Mouse (Mus musculus): ENCODE measurements at regions not wholly inside any gene's neighbourhood (a gene's known extent, or its start where the extent isn't known, plus 50 kb on each side); places are given as distances from the start of the nearest gene placed in this dataset.

- WGBS = 26% methylated on average over 3 of the region's 3 CpGs
- ATAC-seq (ENCODE audit: low FRiP score) = peak; percentile 67
- H3K27ac ChIP-seq = no peak overlapping the region
- no peak overlapping the region for H3K9ac ChIP-seq
- no peaks in the 10 kb centered on the region for H3K27me3 ChIP-seq
- H3K4me3 ChIP-seq = no peak overlapping the region
- H3K36me3 ChIP-seq = no peaks in the 10 kb centered on the region
- H3K4me2 ChIP-seq (replicated peaks) = no peak overlapping the region
- H3K9me3 ChIP-seq (replicated peaks) = no peaks in the 10 kb centered on the region
- no peaks in the 10 kb centered on the region for H3K4me1 ChIP-seq
These were observed 87.8 kb upstream of the Rorb start for GRCm38 (mm10) chr19:19198780-19199179.

DNA sequence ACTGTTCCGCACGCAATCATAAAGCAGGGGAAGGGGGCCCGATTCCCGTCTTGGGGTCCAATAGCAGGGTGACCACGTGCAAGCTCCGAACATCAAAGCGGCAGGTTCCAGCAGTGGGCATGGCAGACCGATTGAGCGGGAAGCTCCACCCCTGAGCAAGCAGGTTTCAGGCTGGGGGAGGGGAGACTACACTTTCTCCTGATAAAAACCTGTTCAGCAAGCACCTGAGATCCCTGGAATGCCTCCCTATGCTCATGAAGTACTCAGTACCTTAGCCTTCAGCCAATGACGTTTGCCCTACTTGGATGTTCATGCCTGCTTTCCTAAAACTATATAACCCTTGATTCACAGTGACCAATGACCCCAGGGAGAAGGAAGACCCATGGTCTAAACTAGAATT, 83.7 kb upstream of the Rorb start:
- H3K36me3 ChIP-seq = no peaks in the 10 kb centered on the region
- 46% methylated on average over 10 of the region's 10 CpGs for WGBS
- no peak overlapping the region for H3K9ac ChIP-seq
- no peak overlapping the region for H3K4me3 ChIP-seq
- no peaks in the 10 kb centered on the region for H3K4me1 ChIP-seq
- no peaks in the 10 kb centered on the region for H3K27me3 ChIP-seq
- no peak overlapping the region for H3K27ac ChIP-seq
- no peaks in the 10 kb centered on the region for H3K9me3 ChIP-seq (replicated peaks)
- H3K4me2 ChIP-seq (replicated peaks) = no peak overlapping the region
- no peak for ATAC-seq (ENCODE audit: low FRiP score)

DNA sequence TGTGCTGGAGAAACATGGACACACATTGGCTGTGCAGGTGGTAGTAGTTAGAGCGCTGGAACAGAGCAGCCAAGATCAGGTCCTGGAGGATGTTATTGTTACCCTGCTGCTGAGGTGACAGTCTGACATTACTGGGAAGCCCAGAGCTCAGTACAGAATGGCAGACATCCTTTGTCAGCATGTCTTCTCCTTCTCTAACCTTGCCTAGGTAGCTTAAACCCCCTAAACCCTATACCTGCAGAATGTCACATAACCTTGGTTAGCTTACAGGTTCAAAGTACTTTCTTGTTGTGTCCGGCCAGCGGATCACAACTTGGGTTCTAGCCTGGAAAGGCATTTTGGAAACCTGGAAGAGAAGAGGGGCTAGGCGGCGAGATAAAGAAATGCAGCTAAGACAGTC, 83.3 kb upstream of the Rorb start:
- no peak overlapping the region for H3K4me2 ChIP-seq (replicated peaks)
- H3K9me3 ChIP-seq (replicated peaks) = no peaks in the 10 kb centered on the region
- WGBS = 70% methylated on average over 5 of the region's 5 CpGs
- H3K36me3 ChIP-seq = no peaks in the 10 kb centered on the region
- H3K9ac ChIP-seq = no peak overlapping the region
- no peak overlapping the region for H3K27ac ChIP-seq
- H3K27me3 ChIP-seq = no peaks in the 10 kb centered on the region
- no peaks in the 10 kb centered on the region for H3K4me1 ChIP-seq
- ATAC-seq (ENCODE audit: low FRiP score) = no peak
- no peak overlapping the region for H3K4me3 ChIP-seq

GRCm38 (mm10) chr19:19172767-19173166, 61.8 kb upstream of the Rorb start:
- ATAC-seq (ENCODE audit: low FRiP score) = no peak
- Histone ChIP-seq H3K4me2 (replicated peaks) (no peak overlapping the region), H3K9me3 (replicated peaks) (no peaks in the 10 kb centered on the region), H3K9ac (no peak overlapping the region), H3K27me3 (no peaks in the 10 kb centered on the region), H3K4me1 (no peaks in the 10 kb centered on the region), H3K27ac (no peak overlapping the region), H3K4me3 (no peak overlapping the region), H3K36me3 (no peaks in the 10 kb centered on the region)
- WGBS = 73% methylated on average over 1 of the region's 1 CpGs

GRCm38 (mm10) chr19:19170807-19171206, 59.8 kb upstream of the Rorb start:
- Histone ChIP-seq H3K27ac (no peak overlapping the region), H3K27me3 (no peaks in the 10 kb centered on the region), H3K9ac (no peak overlapping the region), H3K9me3 (replicated peaks) (no peaks in the 10 kb centered on the region), H3K4me3 (no peak overlapping the region), H3K4me2 (replicated peaks) (no peak overlapping the region), H3K4me1 (no peaks in the 10 kb centered on the region), H3K36me3 (no peaks in the 10 kb centered on the region)
- whole genome bisulfite sequencing = 81% methylated on average over 3 of the region's 3 CpGs
- no peak for ATAC-seq (ENCODE audit: low FRiP score)
